Mouse (Mus musculus): Measurements from ENCODE around the gene Tyro3. TPM values are rescaled to one million over a fixed set of nuclear protein-coding genes. Genes with fewer than 3 reads are reported as not detected.
A peak's percentile ranks its signal among the peaks of the same experiment; 100 is the strongest.

Tyro3 gene
- total RNA-seq, 2 experiments from 2014 or later, result 203 to 208 TPM

DNA sequence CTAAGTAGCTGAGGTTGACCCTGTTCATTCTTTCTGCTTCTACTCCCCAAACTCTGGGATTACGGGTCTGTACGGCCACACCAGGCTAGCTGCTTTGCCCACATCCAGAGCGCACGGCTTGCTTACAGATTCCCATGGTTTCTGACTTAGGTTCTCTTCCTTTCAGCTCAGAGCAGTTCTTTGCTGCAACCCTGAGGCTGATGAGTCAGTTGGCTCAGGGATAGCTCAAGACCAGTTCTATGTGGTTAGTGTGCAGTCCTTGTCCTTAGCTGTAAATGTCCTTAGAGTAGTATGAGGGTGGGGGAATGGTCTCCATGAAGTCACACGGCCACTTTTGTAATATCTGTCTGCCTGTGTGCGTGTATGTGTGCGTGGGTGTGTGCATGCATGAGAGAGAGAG is 40.1 kb downstream of the Tyro3 start:
- TF ChIP-seq CTCF (IDR thresholded peaks at IDR 0.05), result no peak
- Histone ChIP-seq H3K4me3 (no peak overlapping the region), H3K27ac (no peak overlapping the region)
- no peak for DNase-seq (ENCODE audit: extremely low spot score in 1 of 2, low spot score in 2 of 2)
- intact Hi-C loops (cut with DNase I), result no loop called here

- H3K27ac ChIP-seq, result peak overlapping the region; percentile 0; the same call in 1 of the 2 replicates
- no peak for DNase-seq (ENCODE audit: extremely low spot score in 1 of 2, low spot score in 2 of 2)
- intact Hi-C loops (cut with DNase I), result no loop called here
Observed at GRCm38 (mm10) chr2:119838363-119839156, 41.0 kb downstream of the Tyro3 start.

DNA sequence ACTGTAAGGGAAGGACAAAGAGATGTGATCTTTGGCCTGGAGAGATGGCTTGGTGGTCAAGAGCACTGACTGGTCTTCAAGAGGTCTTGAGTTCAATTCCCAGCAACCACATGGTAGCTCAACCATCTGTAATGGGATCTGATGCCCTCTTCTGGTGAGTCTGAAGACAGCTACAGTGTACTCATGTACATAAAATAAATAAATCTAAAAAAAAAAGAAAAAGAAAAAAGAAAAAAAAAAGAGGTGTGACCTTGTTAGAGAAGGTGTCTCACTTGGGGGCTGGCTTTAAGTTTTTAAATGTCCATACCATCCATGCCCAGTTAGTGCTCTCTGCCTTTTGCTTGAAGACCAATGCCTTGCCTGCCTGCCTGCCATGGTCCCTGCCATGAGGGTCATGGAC is 42.5 kb downstream of the Tyro3 start:
- no peak for DNase-seq (ENCODE audit: extremely low spot score in 1 of 2, low spot score in 2 of 2)
- no peak; the same call in 1 of the 2 replicates for TF ChIP-seq CTCF (IDR thresholded peaks at IDR 0.05)
- Histone ChIP-seq H3K27ac (no peak overlapping the region), H3K4me3 (no peak overlapping the region)
- intact Hi-C loops (cut with DNase I), result loop anchor here (5.0 kb wide), 1 partner anchor 38 kb away; no protein-coding TSS in a partner anchor

More at GRCm38 (mm10) chr2:119838363-119839156, 41.0 kb downstream of the Tyro3 start:
- no peak for TF ChIP-seq CTCF (IDR thresholded peaks at IDR 0.05)
- no peak overlapping the region for H3K4me3 ChIP-seq

DNA sequence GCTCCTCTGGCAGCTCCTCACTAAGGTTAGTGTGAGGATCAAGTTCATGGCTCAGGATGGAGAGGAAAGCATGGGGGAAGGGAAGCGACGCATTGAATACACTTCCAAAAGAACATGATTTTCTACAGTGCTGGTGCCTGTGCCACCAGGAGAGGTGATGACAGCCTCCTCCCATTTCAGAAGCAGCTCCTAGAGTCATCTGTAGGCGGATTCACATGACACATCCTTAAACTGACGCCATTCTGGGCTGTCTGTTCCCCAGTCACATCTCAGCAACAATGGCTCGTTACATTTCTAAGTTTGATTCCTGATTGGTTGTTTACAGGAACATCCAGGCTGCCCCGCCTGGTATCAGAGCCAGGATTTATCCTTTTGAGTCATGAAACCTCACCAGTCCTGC is 44.5 kb downstream of the Tyro3 start:
- DNase-seq (ENCODE audit: extremely low spot score in 1 of 2, low spot score in 2 of 2), result peak; percentile 37 to 39
- no peak overlapping the region for H3K4me3 ChIP-seq
- intact Hi-C loops (cut with DNase I), result loop anchor here (5.0 kb wide), 1 partner anchor 40 kb away; no protein-coding TSS in a partner anchor
- peak overlapping the region; percentile 83 for H3K27ac ChIP-seq
- no peak for TF ChIP-seq CTCF (IDR thresholded peaks at IDR 0.05)

GRCm38 (mm10) chr2:119843526-119843925 is 46.0 kb downstream of the Tyro3 start:
- H3K4me3 ChIP-seq, result no peak overlapping the region
- no peak for DNase-seq (ENCODE audit: extremely low spot score in 1 of 2, low spot score in 2 of 2)
- no peak; the same call in 1 of the 2 replicates for TF ChIP-seq CTCF (IDR thresholded peaks at IDR 0.05)
- intact Hi-C loops (cut with DNase I), result loop anchor here (5.0 kb wide), 1 partner anchor 41 kb away; no protein-coding TSS in a partner anchor
- H3K27ac ChIP-seq, result no peak overlapping the region

- Histone ChIP-seq H3K27ac (no peak overlapping the region), H3K4me3 (no peak overlapping the region)
- DNase-seq (ENCODE audit: extremely low spot score in 1 of 2, low spot score in 2 of 2), result no peak
- TF ChIP-seq CTCF (IDR thresholded peaks at IDR 0.05), result no peak
- intact Hi-C loops (cut with DNase I), result no loop called here
Observed at GRCm38 (mm10) chr2:119845882-119846546, 48.5 kb downstream of the Tyro3 start.

DNA sequence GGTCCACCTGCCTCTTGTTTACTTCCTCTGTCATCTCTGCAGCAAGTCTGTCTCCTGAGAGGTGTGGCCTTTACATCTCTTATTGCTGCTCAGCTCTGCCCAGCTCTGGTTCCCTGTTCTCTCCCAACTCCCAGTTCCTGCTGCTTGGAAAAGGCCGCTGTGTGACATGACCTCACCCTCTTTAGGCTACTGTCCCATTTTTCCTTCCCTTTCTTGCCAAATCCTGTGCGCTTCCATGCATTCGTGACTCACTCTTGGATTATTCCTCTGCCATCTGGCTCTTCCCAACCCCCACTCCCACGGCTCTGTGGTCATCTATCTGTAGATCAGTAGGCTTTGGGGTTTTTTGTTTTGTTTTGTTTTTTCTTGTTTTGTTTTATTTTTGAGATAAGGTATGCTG is 49.4 kb downstream of the Tyro3 start:
- Histone ChIP-seq H3K27ac (no peak overlapping the region), H3K4me3 (no peak overlapping the region)
- DNase-seq (ENCODE audit: extremely low spot score in 1 of 2, low spot score in 2 of 2), result peak in 1 of 2 experiments; percentile 26
- intact Hi-C loops (cut with DNase I), result no loop called here
- TF ChIP-seq CTCF (IDR thresholded peaks at IDR 0.05), result no peak

DNA sequence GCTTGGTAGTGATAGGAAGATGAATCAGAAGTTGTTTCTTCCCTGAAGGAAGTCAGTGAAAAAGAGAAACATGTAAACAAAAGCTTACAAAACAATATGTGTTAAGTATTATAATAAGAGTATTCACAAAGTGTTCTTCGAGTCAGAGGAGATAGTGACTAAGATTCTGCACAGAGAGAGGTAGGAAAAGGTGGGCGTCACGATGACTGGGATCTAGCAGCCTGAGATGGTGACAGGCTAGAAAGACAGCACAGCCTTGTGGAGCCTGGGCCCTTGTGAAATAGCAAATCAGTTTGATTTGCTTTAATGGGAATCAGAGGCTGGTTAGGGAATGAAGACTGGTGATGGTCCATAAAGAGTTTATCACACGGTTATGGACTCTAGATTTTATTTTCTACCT is 56.3 kb downstream of the Tyro3 start:
- Histone ChIP-seq H3K4me3 (no peak overlapping the region), H3K27ac (no peak overlapping the region)
- intact Hi-C loops (cut with DNase I), result no loop called here
- TF ChIP-seq CTCF (IDR thresholded peaks at IDR 0.05), result no peak
- peak in 1 of 2 experiments; percentile 27 for DNase-seq (ENCODE audit: extremely low spot score in 1 of 2, low spot score in 2 of 2)

GRCm38 (mm10) chr2:119855310-119855850 is 57.8 kb downstream of the Tyro3 start:
- intact Hi-C loops (cut with DNase I), result no loop called here
- no peak overlapping the region for H3K27ac ChIP-seq
- no peak for TF ChIP-seq CTCF (IDR thresholded peaks at IDR 0.05)
- H3K4me3 ChIP-seq, result no peak overlapping the region
- no peak for DNase-seq (ENCODE audit: extremely low spot score in 1 of 2, low spot score in 2 of 2)

GRCm38 (mm10) chr2:119857341-119857740 is 59.8 kb downstream of the Tyro3 start:
- Histone ChIP-seq H3K4me3 (no peak overlapping the region), H3K27ac (no peak overlapping the region)
- intact Hi-C loops (cut with DNase I), result no loop called here
- DNase-seq (ENCODE audit: extremely low spot score in 1 of 2, low spot score in 2 of 2), result no peak
- TF ChIP-seq CTCF (IDR thresholded peaks at IDR 0.05), result no peak

- Histone ChIP-seq H3K4me3 (no peak overlapping the region), H3K27ac (peak overlapping the region; percentile 32; the same call in 1 of the 2 replicates)
- no peak for TF ChIP-seq CTCF (IDR thresholded peaks at IDR 0.05)
- no peak for DNase-seq (ENCODE audit: extremely low spot score in 1 of 2, low spot score in 2 of 2)
- intact Hi-C loops (cut with DNase I), result no loop called here
Observed at GRCm38 (mm10) chr2:119864484-119864883, 67.0 kb downstream of the Tyro3 start.

Other genes starting within 250 kb of the Tyro3 start
- under 1 TPM; 0.26 to 0.29 TPM for gene Nusap1, start 179.4 kb upstream of the Tyro3 start, total RNA-seq (2021)
- 1 to 10 TPM in 1 of 2 experiments, under 1 TPM in 1; 0.86 to 1.0 TPM for gene Oip5, start 179.3 kb upstream of the Tyro3 start, total RNA-seq (2021)
- 10 to 100 TPM; 32.5 to 35.5 TPM for gene Ndufaf1, start 134.9 kb upstream of the Tyro3 start, total RNA-seq (2021)
- gene Rtf1, start 122.7 kb upstream of the Tyro3 start, total RNA-seq (2021), result 10 to 100 TPM; 61.4 to 62.5 TPM
- 100 to 1,000 TPM; 186 to 195 TPM for gene Itpka, start 55.4 kb upstream of the Tyro3 start, total RNA-seq (2021)
- 10 to 100 TPM; 22.5 to 25.0 TPM for gene Ltk, start 37.3 kb upstream of the Tyro3 start, total RNA-seq (2021)
- gene Rpap1, start 10.2 kb upstream of the Tyro3 start, total RNA-seq (2021), result 10 to 100 TPM; 18.6 to 19.5 TPM
- gene Mga, start 99.5 kb downstream of the Tyro3 start, total RNA-seq (2021), result 10 to 100 TPM; 71.8 to 77.0 TPM
- gene Mapkbp1, start 175.0 kb downstream of the Tyro3 start, total RNA-seq (2021), result 10 to 100 TPM; 54.1 to 57.0 TPM
- 1 to 10 TPM; 4.7 to 6.9 TPM for gene Jmjd7, start 229.8 kb downstream of the Tyro3 start, total RNA-seq (2021)
- gene Gm28042, start 229.8 kb downstream of the Tyro3 start, total RNA-seq (2021), result 1 to 10 TPM in 1 of 2 experiments, under 1 TPM in 1; 0.97 to 1.3 TPM
- gene Pla2g4b, start 235.7 kb downstream of the Tyro3 start, total RNA-seq (2021), result 1 to 10 TPM; 3.9 to 4.1 TPM

Data from left cerebral cortex, adult 2 months (tissue).